22 mouse cellular contexts compared by ENCODE assay signal in the genomic region with DNA sequence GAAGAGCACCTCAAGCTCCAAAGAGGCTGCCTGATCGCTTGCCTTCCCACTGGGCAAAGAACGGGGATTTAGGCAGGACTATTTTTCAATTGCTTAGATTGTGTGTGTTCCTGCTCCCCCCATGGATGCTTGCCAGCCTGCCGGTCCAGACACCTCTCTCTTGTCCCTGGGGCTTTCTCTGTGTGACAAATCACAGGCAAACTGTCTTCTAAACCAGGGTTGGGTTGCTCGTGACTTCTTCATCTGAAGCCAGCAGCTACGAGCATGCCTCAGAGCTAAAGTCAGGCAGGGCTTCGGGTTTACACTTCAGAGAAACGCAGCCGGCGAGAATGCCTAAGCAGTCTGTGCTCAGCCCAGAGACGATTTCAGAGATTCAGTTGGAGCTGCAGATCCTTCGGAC.
A peak's percentile ranks its signal among the peaks of the same experiment; 100 is the strongest.
DNase-seq lines count a peak whose midpoint lies in the region; ATAC-seq lines count a peak whose summit lies in the region.
"Had no signal": no experiment of that assay in that cellular context is flagged by ENCODE, and none has a peak within 500 bp of the region (broad histone marks: within the 10 kb centered on the region; RNA-seq: fewer than 3 reads in every experiment).

No protein-coding gene starts in this region.

- no peak overlapping the region for H3K4me2 ChIP-seq in hindbrain, embryonic 11.5 days (replicated peaks; ENCODE audit: low read depth, low read length)
- no peak overlapping the region for H3K4me2 ChIP-seq in midbrain, embryonic 14.5 days (ENCODE audit: low read length)
- no peak overlapping the region for H3K4me2 ChIP-seq in midbrain, embryonic 16.5 days (ENCODE audit: low read length)
- H3K4me2 ChIP-seq in embryonic facial prominence, embryonic 13.5 days: no peak overlapping the region
- H3K4me2 ChIP-seq: embryonic facial prominence, embryonic 15.5 days; forebrain, embryonic 12.5 days; heart, embryonic 11.5 days; intestine, embryonic 15.5 days had no signal

- H3K27ac ChIP-seq in hindbrain, embryonic 10.5 days: peak overlapping the region; percentile 23; the same call in 1 of the 2 replicates
- no peak overlapping the region for H3K27ac ChIP-seq in hindbrain, embryonic 11.5 days (ENCODE audit: low read depth, low read length)
- H3K27ac ChIP-seq in midbrain, embryonic 14.5 days (replicated peaks; ENCODE audit: low read depth, low read length): no peak overlapping the region
- no peak overlapping the region for H3K27ac ChIP-seq in midbrain, embryonic 16.5 days (ENCODE audit: low read length)
- peak overlapping the region; percentile 62 for H3K27ac ChIP-seq in embryonic facial prominence, embryonic 13.5 days
- H3K27ac ChIP-seq in limb, embryonic 10.5 days: no peak overlapping the region; the same call in 1 of the 2 replicates
- H3K27ac ChIP-seq: embryonic facial prominence, embryonic 15.5 days; forebrain, embryonic 12.5 days; intestine, embryonic 15.5 days had no signal

- no peak overlapping the region for H3K9ac ChIP-seq in hindbrain, embryonic 11.5 days (ENCODE audit: low read depth, low read length)
- H3K9ac ChIP-seq in midbrain, embryonic 14.5 days (replicated peaks; ENCODE audit: low read length): no peak overlapping the region
- no peak overlapping the region for H3K9ac ChIP-seq in midbrain, embryonic 16.5 days (ENCODE audit: low read depth, low read length)
- H3K9ac ChIP-seq in embryonic facial prominence, embryonic 13.5 days: no peak overlapping the region
- H3K9ac ChIP-seq: embryonic facial prominence, embryonic 15.5 days; forebrain, embryonic 12.5 days; intestine, embryonic 15.5 days had no signal

- no peak overlapping the region for H3K4me3 ChIP-seq in hindbrain, embryonic 10.5 days
- no peak overlapping the region for H3K4me3 ChIP-seq in hindbrain, embryonic 11.5 days (ENCODE audit: low read depth, low read length)
- H3K4me3 ChIP-seq in midbrain, embryonic 14.5 days (replicated peaks; ENCODE audit: low read depth, low read length): no peak overlapping the region
- no peak overlapping the region for H3K4me3 ChIP-seq in midbrain, embryonic 16.5 days (ENCODE audit: low read depth, low read length)
- H3K4me3 ChIP-seq in embryonic facial prominence, embryonic 13.5 days: no peak overlapping the region
- no peak overlapping the region for H3K4me3 ChIP-seq in limb, embryonic 10.5 days
- H3K4me3 ChIP-seq: embryonic facial prominence, embryonic 15.5 days; forebrain, embryonic 12.5 days; intestine, embryonic 15.5 days had no signal

- no peak for DNase-seq in hindbrain, embryonic 10.5 days (ENCODE audit: low spot score)
- no peak for DNase-seq in hindbrain, embryonic 11.5 days (ENCODE audit: low spot score)
- peak; percentile 7 for DNase-seq in midbrain, embryonic 14.5 days
- no peak for DNase-seq in limb, embryonic 10.5 days (ENCODE audit: low spot score)
- DNase-seq: adrenal gland, adult 2 months; adrenal gland, postnatal 14 days; cerebellum, adult 11 months; cerebellum, adult 2 months; cerebellum, adult 9-11 months; cerebellum, postnatal 36 days; gastrocnemius, postnatal 10 days; gastrocnemius, postnatal 36 days; kidney, adult 11 months had no signal

- no peaks in the 10 kb centered on the region for H3K27me3 ChIP-seq in hindbrain, embryonic 10.5 days (ENCODE audit: insufficient read depth, poor library complexity, severe bottlenecking)
- no peaks in the 10 kb centered on the region for H3K27me3 ChIP-seq in hindbrain, embryonic 11.5 days (ENCODE audit: control insufficient read depth, insufficient read depth, low read length)
- H3K27me3 ChIP-seq in midbrain, embryonic 14.5 days (ENCODE audit: control insufficient read depth, insufficient read depth, low read length): no peaks in the 10 kb centered on the region
- H3K27me3 ChIP-seq in midbrain, embryonic 16.5 days (ENCODE audit: control insufficient read depth, insufficient read depth, low read depth, low read length): no peaks in the 10 kb centered on the region
- H3K27me3 ChIP-seq in embryonic facial prominence, embryonic 13.5 days: no peaks in the 10 kb centered on the region
- H3K27me3 ChIP-seq in limb, embryonic 10.5 days (ENCODE audit: low read depth, poor library complexity, severe bottlenecking): no peaks in the 10 kb centered on the region
- H3K27me3 ChIP-seq: embryonic facial prominence, embryonic 15.5 days; forebrain, embryonic 12.5 days; intestine, embryonic 15.5 days had no signal

- H3K36me3 ChIP-seq in hindbrain, embryonic 10.5 days: no peaks in the 10 kb centered on the region
- H3K36me3 ChIP-seq in hindbrain, embryonic 11.5 days (ENCODE audit: control insufficient read depth, insufficient read depth, low read length): no peaks in the 10 kb centered on the region
- H3K36me3 ChIP-seq in midbrain, embryonic 14.5 days (ENCODE audit: control insufficient read depth, insufficient read depth, low read length): no peaks in the 10 kb centered on the region
- no peaks in the 10 kb centered on the region for H3K36me3 ChIP-seq in midbrain, embryonic 16.5 days (ENCODE audit: control insufficient read depth, insufficient read depth, low read length)
- no peaks in the 10 kb centered on the region for H3K36me3 ChIP-seq in embryonic facial prominence, embryonic 13.5 days
- no peaks in the 10 kb centered on the region for H3K36me3 ChIP-seq in limb, embryonic 10.5 days
- H3K36me3 ChIP-seq: embryonic facial prominence, embryonic 15.5 days; forebrain, embryonic 12.5 days; intestine, embryonic 15.5 days had no signal

- ATAC-seq in hindbrain, embryonic 11.5 days (ENCODE audit: low FRiP score): no peak
- no peak for ATAC-seq in midbrain, embryonic 14.5 days (ENCODE audit: low FRiP score, low TSS enrichment)
- ATAC-seq in midbrain, embryonic 16.5 days: no peak
- no peak for ATAC-seq in embryonic facial prominence, embryonic 13.5 days (ENCODE audit: insufficient number of reproducible peaks, insufficient read depth, low FRiP score, low TSS enrichment, low read depth)
- ATAC-seq: CD4-positive, CD25-positive, alpha-beta regulatory T cell, adult 4 months; forebrain, embryonic 16.5 days; hindbrain, embryonic 16.5 days; intestine, embryonic 15.5 days had no signal

- 69% methylated on average over 11 of the region's 11 CpGs for WGBS in hindbrain, embryonic 10.5 days
- WGBS in hindbrain, embryonic 11.5 days: 82% methylated on average over 11 of the region's 11 CpGs
- 81% methylated on average over 11 of the region's 11 CpGs for WGBS in midbrain, embryonic 14.5 days
- WGBS in midbrain, embryonic 16.5 days: 75% methylated on average over 11 of the region's 11 CpGs
- 42% methylated on average over 11 of the region's 11 CpGs for WGBS in embryonic facial prominence, embryonic 13.5 days
- WGBS in limb, embryonic 10.5 days: 79% methylated on average over 11 of the region's 11 CpGs

- H3K9me3 ChIP-seq in hindbrain, embryonic 10.5 days: no peaks in the 10 kb centered on the region
- H3K9me3 ChIP-seq in hindbrain, embryonic 11.5 days (ENCODE audit: control insufficient read depth, low read length): no peaks in the 10 kb centered on the region
- no peaks in the 10 kb centered on the region for H3K9me3 ChIP-seq in midbrain, embryonic 14.5 days (ENCODE audit: control insufficient read depth, low read length)
- H3K9me3 ChIP-seq in midbrain, embryonic 16.5 days (replicated peaks; ENCODE audit: control insufficient read depth, low read length, poor library complexity, severe bottlenecking): no peaks in the 10 kb centered on the region
- no peaks in the 10 kb centered on the region for H3K9me3 ChIP-seq in embryonic facial prominence, embryonic 13.5 days
- H3K9me3 ChIP-seq in limb, embryonic 10.5 days (replicated peaks): no peaks in the 10 kb centered on the region
- H3K9me3 ChIP-seq: embryonic facial prominence, embryonic 15.5 days; forebrain, embryonic 12.5 days; intestine, embryonic 15.5 days had no signal

- peaks cover 17% of the 10 kb centered on the region for H3K4me1 ChIP-seq in hindbrain, embryonic 10.5 days (replicated peaks)
- no peaks in the 10 kb centered on the region for H3K4me1 ChIP-seq in hindbrain, embryonic 11.5 days (replicated peaks; ENCODE audit: control insufficient read depth, insufficient read depth, low read length)
- no peaks in the 10 kb centered on the region for H3K4me1 ChIP-seq in midbrain, embryonic 14.5 days (ENCODE audit: control insufficient read depth, insufficient read depth, low read length)
- no peaks in the 10 kb centered on the region for H3K4me1 ChIP-seq in midbrain, embryonic 16.5 days (ENCODE audit: control insufficient read depth, insufficient read depth, low read length)
- H3K4me1 ChIP-seq in embryonic facial prominence, embryonic 13.5 days: peaks cover 9% of the 10 kb centered on the region
- H3K4me1 ChIP-seq in limb, embryonic 10.5 days: no peaks in the 10 kb centered on the region
- H3K4me1 ChIP-seq: forebrain, embryonic 12.5 days; intestine, embryonic 15.5 days had no signal

Comparison
In these comparisons a context has a peak if more than half of its experiments do, and no peak if none do; other contexts are left out.
1. H3K27ac ChIP-seq: peak in hindbrain, embryonic 10.5 days (single experiment) and embryonic facial prominence, embryonic 13.5 days (single experiment); none in hindbrain, embryonic 11.5 days (single experiment), midbrain, embryonic 14.5 days (single experiment), midbrain, embryonic 16.5 days (single experiment) and limb, embryonic 10.5 days (single experiment).